Mouse (Mus musculus): ENCODE results near the gene Dbn1. TPM values are rescaled to one million over a fixed set of nuclear protein-coding genes. Genes with fewer than 3 reads are reported as not detected.

Gene Dbn1
- total RNA-seq, 2 experiments from 2014 or later, result 5.7 to 6.4 TPM

GRCm38 (mm10) chr13:55510668-55511491 is 23.0 kb upstream of the Dbn1 start:
- peak; percentile 88 to 95 for DNase-seq

- no peak for DNase-seq
Measured at GRCm38 (mm10) chr13:55510332-55510667, 22.4 kb upstream of the Dbn1 start.

- no peak for DNase-seq
Measured at GRCm38 (mm10) chr13:55508531-55508930, 20.6 kb upstream of the Dbn1 start.

- DNase-seq, result no peak
Measured at GRCm38 (mm10) chr13:55507877-55508276, 20.0 kb upstream of the Dbn1 start.

GRCm38 (mm10) chr13:55506697-55507096 is 18.8 kb upstream of the Dbn1 start:
- DNase-seq, result no peak

- no peak for DNase-seq
Measured at GRCm38 (mm10) chr13:55505810-55506209, 17.9 kb upstream of the Dbn1 start.

GRCm38 (mm10) chr13:55504390-55504789 is 16.5 kb upstream of the Dbn1 start:
- DNase-seq, result no peak

- no peak for DNase-seq
Measured at GRCm38 (mm10) chr13:55502405-55502804, 14.5 kb upstream of the Dbn1 start.

- no peak for DNase-seq
Measured at GRCm38 (mm10) chr13:55500575-55500974, 12.7 kb upstream of the Dbn1 start.

- DNase-seq, result no peak
Measured at GRCm38 (mm10) chr13:55498906-55499305, 11.0 kb upstream of the Dbn1 start.

GRCm38 (mm10) chr13:55496661-55497060 is 8.8 kb upstream of the Dbn1 start:
- DNase-seq, result no peak

- no peak for DNase-seq
Measured at GRCm38 (mm10) chr13:55495702-55496101, 7.8 kb upstream of the Dbn1 start.

- DNase-seq, result peak; percentile 74 to 84
Measured at GRCm38 (mm10) chr13:55494883-55495621, 7.1 kb upstream of the Dbn1 start.

- no peak for DNase-seq
Measured at GRCm38 (mm10) chr13:55494257-55494656, 6.3 kb upstream of the Dbn1 start.

- DNase-seq, result peak in 1 of 2 experiments; percentile 50
Measured at GRCm38 (mm10) chr13:55486916-55487577, 864 bp downstream of the Dbn1 start.

GRCm38 (mm10) chr13:55486029-55486794 is 1.7 kb downstream of the Dbn1 start:
- DNase-seq, result peak in 1 of 2 experiments; percentile 37

GRCm38 (mm10) chr13:55484520-55485088 is 3.3 kb downstream of the Dbn1 start:
- no peak for DNase-seq

- no peak for DNase-seq
Measured at GRCm38 (mm10) chr13:55483593-55483992, 4.3 kb downstream of the Dbn1 start.

GRCm38 (mm10) chr13:55483071-55483470 is 4.8 kb downstream of the Dbn1 start:
- no peak for DNase-seq

GRCm38 (mm10) chr13:55482542-55482941 is 5.4 kb downstream of the Dbn1 start:
- peak in 1 of 2 experiments; percentile 28 for DNase-seq

GRCm38 (mm10) chr13:55479929-55480328 is 8.0 kb downstream of the Dbn1 start:
- no peak for DNase-seq

GRCm38 (mm10) chr13:55479008-55479407 is 8.9 kb downstream of the Dbn1 start:
- DNase-seq, result peak; percentile 51 to 63
